Mouse (Mus musculus) kidney, adult 9 months (tissue): Measurements from ENCODE around the gene Hras.

Source experiments
- DNase-seq: peaks from one replicate; pipeline ENCODE4 v3.0.0; 2022

Hras gene

DNA sequence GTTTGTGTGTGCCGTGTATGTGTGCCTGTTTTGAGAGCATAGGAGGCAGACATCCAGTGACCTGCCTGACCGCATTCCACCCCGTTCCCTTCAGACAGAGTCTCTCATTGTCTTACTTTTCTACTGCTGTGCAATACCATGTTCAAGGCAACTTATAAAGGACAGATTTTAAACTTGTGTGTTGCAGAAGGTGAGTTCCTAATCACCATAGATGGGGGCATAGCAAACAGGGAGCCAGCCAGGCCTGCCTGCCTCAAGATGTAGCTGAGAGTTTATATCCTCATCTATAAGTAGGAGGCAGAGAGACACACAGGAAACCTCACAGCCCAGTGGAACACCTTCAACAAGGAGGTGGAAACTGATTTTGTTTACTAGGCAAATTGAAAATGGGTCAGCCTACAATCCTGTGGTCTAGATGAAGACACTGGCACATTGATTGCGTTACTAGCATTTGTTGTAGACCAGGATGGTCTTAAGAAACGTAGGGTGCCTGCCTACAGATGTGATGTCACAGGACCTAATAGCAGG is 20.4 kb downstream of the Hras start:
- no peak for DNase-seq

DNA sequence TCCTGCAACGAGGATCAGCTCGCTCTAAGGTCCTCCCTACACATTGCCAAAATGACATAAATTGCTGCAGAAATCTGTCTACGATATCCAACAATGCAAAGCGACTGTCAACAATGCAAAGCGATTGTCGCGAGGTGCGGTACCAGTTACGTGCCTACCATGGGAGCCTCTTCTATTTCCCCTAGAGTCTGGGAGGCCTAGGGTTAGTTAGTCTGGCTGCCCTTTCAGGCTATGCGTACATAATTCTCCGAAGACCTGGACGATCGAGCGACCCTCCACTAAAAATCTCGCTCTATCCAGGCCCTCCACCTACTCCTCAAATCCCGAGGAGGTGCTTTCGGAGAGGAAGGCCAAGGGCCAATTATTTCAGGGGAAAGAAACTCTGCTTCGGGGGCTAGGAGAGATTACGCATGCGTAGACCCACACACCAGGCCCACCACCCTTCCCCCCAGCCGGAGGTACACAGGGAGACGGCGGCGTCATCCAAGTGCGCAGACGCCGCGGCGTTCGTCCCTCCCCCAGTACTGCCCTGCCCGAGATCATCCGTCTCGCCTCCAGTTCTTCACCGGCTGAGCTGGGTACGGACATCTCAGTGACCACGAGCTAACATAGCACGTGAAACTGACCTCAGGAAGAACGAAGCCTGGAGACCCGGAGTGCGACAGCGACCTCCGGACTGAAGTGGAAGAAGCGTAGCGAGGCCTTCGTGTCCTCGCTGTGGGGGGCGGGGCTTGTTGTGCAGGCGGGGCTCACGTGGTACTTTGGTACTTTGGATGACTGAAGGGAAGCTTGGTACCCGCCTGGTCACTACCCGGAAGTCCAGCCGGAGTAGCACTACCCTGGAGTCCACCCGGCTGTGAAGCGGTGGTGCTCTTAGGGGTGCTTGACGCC is 21.4 kb downstream of the Hras start, which contains the start of gene Rnh1:
Gene Rnh1, minus strand, starts transcription at position 742 of the 891 bp plus-strand sequence.
- DNase-seq = peak; percentile 93

GRCm38 (mm10) chr7:141169866-141170265 is 23.9 kb downstream of the Hras start:
- DNase-seq = no peak

DNA sequence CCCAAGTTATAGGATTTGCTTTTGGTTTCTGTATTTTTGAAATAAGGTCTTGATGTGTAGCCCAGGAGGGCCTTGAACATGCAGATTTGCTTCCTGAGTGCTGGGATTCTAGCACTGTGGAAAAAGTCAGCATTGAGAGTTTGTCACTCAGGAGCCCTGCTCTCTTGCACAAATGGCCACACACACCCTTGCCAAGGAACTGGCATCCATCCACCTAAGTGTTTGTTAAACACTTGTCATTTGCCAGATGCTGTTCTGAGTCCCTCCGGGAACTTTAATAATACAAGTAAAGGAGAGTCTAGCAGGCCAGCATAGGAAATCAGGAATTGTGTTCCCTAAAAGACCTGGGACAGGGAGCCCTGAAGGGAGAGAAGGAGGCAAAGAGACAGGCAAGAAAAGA is 24.5 kb downstream of the Hras start:
- DNase-seq = no peak

GRCm38 (mm10) chr7:141168518-141168953 is 25.3 kb downstream of the Hras start:
- DNase-seq = peak; percentile 79

GRCm38 (mm10) chr7:141167901-141168517 is 25.8 kb downstream of the Hras start:
- peak; percentile 38 for DNase-seq

DNA sequence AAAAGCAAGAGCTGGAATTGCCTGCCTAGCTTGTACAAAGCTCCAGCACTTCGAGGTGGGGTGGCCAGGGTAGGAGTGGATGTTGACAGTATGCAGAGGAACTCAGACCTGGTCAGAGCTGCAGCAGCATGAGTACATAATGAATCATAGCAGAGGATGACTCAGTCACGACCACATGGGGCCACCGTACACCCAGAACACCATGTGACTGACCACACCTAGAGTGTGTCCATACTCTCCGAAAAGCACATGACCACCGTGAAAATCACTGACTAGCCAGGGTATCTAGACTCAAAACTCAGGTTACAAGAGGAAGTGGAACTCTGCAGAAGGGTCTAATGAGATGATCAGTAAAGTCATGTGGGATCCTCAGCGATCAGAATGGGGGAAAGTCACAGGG is 29.0 kb downstream of the Hras start:
- no peak for DNase-seq

- no peak for DNase-seq
These were observed 29.4 kb downstream of the Hras start for GRCm38 (mm10) chr7:141164397-141164796.

GRCm38 (mm10) chr7:141155362-141155761 is 38.4 kb downstream of the Hras start:
- DNase-seq = no peak

- no peak for DNase-seq
These were observed 45.2 kb downstream of the Hras start for GRCm38 (mm10) chr7:141148639-141149038.

DNA sequence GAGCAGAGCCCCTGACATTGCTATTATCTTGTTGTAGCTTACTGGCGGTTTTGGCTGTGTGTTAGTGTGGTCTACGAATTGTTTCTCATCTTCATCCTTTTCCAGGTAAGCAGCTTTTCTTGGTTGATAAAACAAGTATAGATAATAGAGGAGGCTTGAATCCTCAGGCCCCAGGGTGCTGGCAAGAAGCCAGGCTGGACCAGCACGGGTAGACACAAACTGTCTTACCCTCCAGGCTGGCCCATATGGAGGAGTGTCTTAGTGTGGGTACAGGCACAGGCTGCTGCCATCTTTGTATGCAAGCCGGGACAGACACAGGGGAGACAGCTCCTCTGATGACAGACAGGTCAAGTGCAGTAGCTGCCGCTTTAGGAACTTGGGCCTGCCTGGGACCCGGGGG is 46.8 kb downstream of the Hras start:
- no peak for DNase-seq

DNA sequence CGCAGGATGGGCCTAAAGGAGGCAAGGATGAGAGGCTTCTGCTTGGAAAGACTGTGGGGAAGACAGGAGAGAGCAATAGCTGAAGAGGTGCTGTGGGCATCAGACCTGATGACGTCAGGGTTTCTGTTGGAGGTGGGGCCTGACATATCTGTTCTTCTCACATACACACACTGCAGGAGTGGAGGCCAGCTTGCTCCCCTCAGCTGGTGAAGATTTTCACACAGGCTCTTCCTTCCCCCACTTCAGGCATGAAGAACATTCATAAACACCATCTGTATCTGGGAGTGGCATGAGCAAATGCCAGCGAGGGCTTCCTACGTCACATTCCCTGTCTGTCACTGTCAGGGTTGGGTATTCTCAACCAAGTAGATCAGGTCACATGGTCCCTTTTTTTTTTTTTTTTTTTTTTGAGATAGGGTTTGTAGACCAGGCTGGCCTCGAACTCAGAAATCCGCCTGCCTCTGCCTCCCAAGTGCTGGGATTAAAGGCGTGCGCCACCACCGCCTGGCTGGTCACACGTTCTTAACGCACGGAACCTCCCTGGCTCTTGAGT is 47.7 kb downstream of the Hras start:
- DNase-seq = no peak

GRCm38 (mm10) chr7:141145403-141145802 is 48.4 kb downstream of the Hras start:
- DNase-seq = no peak

- no peak for DNase-seq
These were observed 49.2 kb downstream of the Hras start for GRCm38 (mm10) chr7:141144650-141145049.

- no peak for DNase-seq
These were observed 49.9 kb downstream of the Hras start for GRCm38 (mm10) chr7:141143861-141144260.

- DNase-seq = peak; percentile 47
These were observed 50.7 kb downstream of the Hras start for GRCm38 (mm10) chr7:141143112-141143511.

- DNase-seq = no peak
These were observed 52.5 kb downstream of the Hras start for GRCm38 (mm10) chr7:141141326-141141725.
